Comparison of ENCODE assay signal across 8 mouse cellular contexts in genomic region chr6:113418441-113419198, GRCm38 (mm10). TPM values are rescaled to one million over a fixed set of nuclear protein-coding genes. Genes with fewer than 3 reads are reported as not detected.
DNase-seq lines count a peak whose midpoint lies in the region; ATAC-seq lines count a peak whose summit lies in the region.

No protein-coding gene starts in this region.

- H3K9me3 ChIP-seq in lung, embryonic 16.5 days (ENCODE audit: control insufficient read depth, low read length): no peaks in the 10 kb centered on the region
- no peaks in the 10 kb centered on the region for H3K9me3 ChIP-seq in midbrain, embryonic 16.5 days (replicated peaks; ENCODE audit: control insufficient read depth, low read length, poor library complexity, severe bottlenecking)

- H3K9ac ChIP-seq in lung, embryonic 16.5 days (ENCODE audit: low read length): peak overlapping the region; percentile 85
- H3K9ac ChIP-seq in midbrain, embryonic 16.5 days (ENCODE audit: low read depth, low read length): peak overlapping the region; percentile 78

- peaks cover 15% of the 10 kb centered on the region for H3K4me1 ChIP-seq in lung, embryonic 16.5 days (replicated peaks; ENCODE audit: control insufficient read depth, insufficient read depth, low read length)
- peaks cover 15% of the 10 kb centered on the region for H3K4me1 ChIP-seq in midbrain, embryonic 16.5 days (ENCODE audit: control insufficient read depth, insufficient read depth, low read length)

- WGBS in lung, embryonic 16.5 days: 11% methylated on average over 16 of the region's 16 CpGs
- WGBS in midbrain, embryonic 16.5 days: 16% methylated on average over 16 of the region's 16 CpGs

- no peak for DNase-seq in cerebellum, adult 9-11 months
- no peak for DNase-seq in lung, postnatal 10 days
- peak; percentile 40 to 72 for DNase-seq in kidney, postnatal 25 days
- DNase-seq in layer of hippocampus, postnatal 14 days (ENCODE audit: low spot score in 2 of 2): no peak

- peak overlapping the region; percentile 82 for H3K4me3 ChIP-seq in lung, embryonic 16.5 days (ENCODE audit: low read length)
- H3K4me3 ChIP-seq in midbrain, embryonic 16.5 days (ENCODE audit: low read depth, low read length): peak overlapping the region; percentile 72

- H3K36me3 ChIP-seq in lung, embryonic 16.5 days (ENCODE audit: control insufficient read depth, insufficient read depth, low read length): peaks cover 6% of the 10 kb centered on the region; the same call in 1 of the 2 replicates
- H3K36me3 ChIP-seq in midbrain, embryonic 16.5 days (ENCODE audit: control insufficient read depth, insufficient read depth, low read length): peaks cover 2% of the 10 kb centered on the region; the same call in 1 of the 2 replicates

- H3K27me3 ChIP-seq in lung, embryonic 16.5 days (ENCODE audit: control insufficient read depth, insufficient read depth, low read depth, low read length): no peaks in the 10 kb centered on the region
- no peaks in the 10 kb centered on the region for H3K27me3 ChIP-seq in midbrain, embryonic 16.5 days (ENCODE audit: control insufficient read depth, insufficient read depth, low read depth, low read length)

- H3K4me2 ChIP-seq in lung, embryonic 16.5 days (ENCODE audit: low read depth, low read length): peak overlapping the region; percentile 97
- H3K4me2 ChIP-seq in midbrain, embryonic 16.5 days (ENCODE audit: low read length): peak overlapping the region; percentile 65

- H3K27ac ChIP-seq in lung, embryonic 16.5 days (ENCODE audit: low read length): peak overlapping the region; percentile 31
- H3K27ac ChIP-seq in midbrain, embryonic 16.5 days (ENCODE audit: low read length): peak overlapping the region; percentile 68; the same call in 1 of the 2 replicates

- ATAC-seq in cerebellum, adult (ENCODE audit: insufficient number of reproducible peaks, low FRiP score, low TSS enrichment): peak; percentile 36; the same call in 1 of the 2 replicates
- ATAC-seq in lung, embryonic 16.5 days (ENCODE audit: low read depth): peak; percentile 63
- peak; percentile 56 for ATAC-seq in erythroid progenitor cell, adult 5-6 weeks (replicated peaks; ENCODE audit: low FRiP score, poor library complexity, severe bottlenecking)
- ATAC-seq in midbrain, embryonic 16.5 days: peak; percentile 59

RNA-seq across cellular contexts. Expression of gene Rpusd3, which starts 0.5 kb away (rescaled TPM):
- polyA plus RNA-seq in lung, embryonic 16.5 days (2015; fragmentation: Nextera tagmentation; extraction: Ambion mirVana): 18.0 and 21.5 TPM in 2 replicates
- total RNA-seq in erythroid progenitor cell, adult 5-6 weeks (2015; ENCODE audit: low replicate concordance): not detected in 2 replicates
- total RNA-seq in erythroid progenitor cell, adult 5-6 weeks (2017; ENCODE audit: low replicate concordance): 1.4 and 2.1 TPM in 2 replicates
- 15.5 and 20.3 TPM in 2 replicates for polyA plus RNA-seq in midbrain, embryonic 16.5 days (2015; fragmentation: Nextera tagmentation; extraction: Ambion mirVana)
- 10 to 100 TPM; 24.7 to 28.7 TPM for total RNA-seq in layer of hippocampus, postnatal 14 days (2021)

RNA-seq across cellular contexts. Expression of gene Cidec, which starts 16.9 kb away (rescaled TPM):
- polyA plus RNA-seq in lung, embryonic 16.5 days (2015; fragmentation: Nextera tagmentation; extraction: Ambion mirVana): 0.49 TPM in 1 of 2 replicates, not detected in the other
- not detected in 2 replicates for total RNA-seq in erythroid progenitor cell, adult 5-6 weeks (2015; ENCODE audit: low replicate concordance)
- not detected in 2 replicates for total RNA-seq in erythroid progenitor cell, adult 5-6 weeks (2017; ENCODE audit: low replicate concordance)
- polyA plus RNA-seq in midbrain, embryonic 16.5 days (2015; fragmentation: Nextera tagmentation; extraction: Ambion mirVana): not detected in 2 replicates
- not detected for total RNA-seq in layer of hippocampus, postnatal 14 days (2021)

RNA-seq across cellular contexts. Expression of gene Jagn1, which starts 23.7 kb away (rescaled TPM):
- polyA plus RNA-seq in lung, embryonic 16.5 days (2015; fragmentation: Nextera tagmentation; extraction: Ambion mirVana): 72.7 and 74.0 TPM in 2 replicates
- 11.2 and 13.0 TPM in 2 replicates for total RNA-seq in erythroid progenitor cell, adult 5-6 weeks (2015; ENCODE audit: low replicate concordance)
- total RNA-seq in erythroid progenitor cell, adult 5-6 weeks (2017; ENCODE audit: low replicate concordance): 4.5 and 6.9 TPM in 2 replicates
- 96.5 and 96.6 TPM in 2 replicates for polyA plus RNA-seq in midbrain, embryonic 16.5 days (2015; fragmentation: Nextera tagmentation; extraction: Ambion mirVana)
- 10 to 100 TPM; 45.6 to 53.3 TPM for total RNA-seq in layer of hippocampus, postnatal 14 days (2021)

RNA-seq across cellular contexts. Expression of gene Ttll3, which starts 29.6 kb away (rescaled TPM):
- polyA plus RNA-seq in lung, embryonic 16.5 days (2015; fragmentation: Nextera tagmentation; extraction: Ambion mirVana): 4.8 and 7.3 TPM in 2 replicates
- 0.72 TPM in 1 of 2 replicates, not detected in the other for total RNA-seq in erythroid progenitor cell, adult 5-6 weeks (2015; ENCODE audit: low replicate concordance)
- 1.7 and 4.0 TPM in 2 replicates for total RNA-seq in erythroid progenitor cell, adult 5-6 weeks (2017; ENCODE audit: low replicate concordance)
- polyA plus RNA-seq in midbrain, embryonic 16.5 days (2015; fragmentation: Nextera tagmentation; extraction: Ambion mirVana): 13.2 and 15.8 TPM in 2 replicates
- total RNA-seq in layer of hippocampus, postnatal 14 days (2021): 10 to 100 TPM; 11.7 to 13.7 TPM

RNA-seq across cellular contexts. Expression of gene Il17re, which starts 39.7 kb away (rescaled TPM):
- 25.8 and 28.2 TPM in 2 replicates for polyA plus RNA-seq in lung, embryonic 16.5 days (2015; fragmentation: Nextera tagmentation; extraction: Ambion mirVana)
- not detected in 2 replicates for total RNA-seq in erythroid progenitor cell, adult 5-6 weeks (2015; ENCODE audit: low replicate concordance)
- not detected in 2 replicates for total RNA-seq in erythroid progenitor cell, adult 5-6 weeks (2017; ENCODE audit: low replicate concordance)
- 0.16 TPM in 1 of 2 replicates, not detected in the other for polyA plus RNA-seq in midbrain, embryonic 16.5 days (2015; fragmentation: Nextera tagmentation; extraction: Ambion mirVana)
- total RNA-seq in layer of hippocampus, postnatal 14 days (2021): under 1 TPM; 0.36 to 0.81 TPM

Comparison
In these comparisons a context has a peak if more than half of its experiments do, and no peak if none do; other contexts are left out.
1. DNase-seq: peak in kidney, postnatal 25 days (2 of 2); none in cerebellum, adult 9-11 months (single experiment), lung, postnatal 10 days (single experiment) and layer of hippocampus, postnatal 14 days (0 of 2).
2. RNA of gene Rpusd3, which starts 0.5 kb away (total RNA-seq): 24.7 to 28.7 TPM in layer of hippocampus, postnatal 14 days; 1.4 to 2.1 TPM in erythroid progenitor cell, adult 5-6 weeks; every median in the first group is over 4 times any median in the second.
3. Peak in every context shown above with its lines, with median percentiles within 50 percentile points of each other: ATAC-seq.